Mouse (Mus musculus) urinary bladder, postnatal 14 days (tissue): ENCODE measurements around the gene Tex19.2.
A peak's percentile ranks its signal among the peaks of the same experiment; 100 is the strongest.
"Not testable (repeated sequence)": the region's sequence is repeated elsewhere in the genome, so short reads cannot be mapped to it uniquely, and the experiment has no call there.

Source experiments
- DNase-seq: peaks from one replicate; pipeline ENCODE4 v3.0.0; 2021; ENCODE audit warnings: low spot score

The Tex19.2 gene

GRCm38 (mm10) chr11:121111051-121111450 lies 7.4 kb downstream of the Tex19.2 start:
- DNase-seq: no peak

- DNase-seq: peak; percentile 17
Observed at GRCm38 (mm10) chr11:121109986-121110385, 8.5 kb downstream of the Tex19.2 start.

DNA sequence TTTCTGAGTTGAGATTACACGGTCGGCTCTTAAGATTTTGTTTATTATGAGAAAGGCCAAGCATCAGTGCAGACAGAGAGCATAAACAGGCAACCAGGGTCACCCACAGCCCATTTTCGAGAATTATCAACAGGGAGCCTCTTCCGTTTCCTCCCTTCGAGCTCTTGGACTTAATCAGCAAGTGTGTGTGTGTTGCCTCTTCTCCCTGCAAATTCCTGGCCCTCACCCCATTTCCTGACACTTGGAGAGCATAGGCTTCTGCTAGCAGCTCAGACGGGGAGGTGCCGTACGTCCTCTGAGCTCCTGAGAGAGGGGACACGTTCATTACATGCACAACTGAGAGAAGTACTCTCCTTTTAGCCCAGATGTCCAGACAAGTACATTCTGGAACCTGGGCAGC lies 10.4 kb downstream of the Tex19.2 start:
- peak; percentile 36 for DNase-seq

DNA sequence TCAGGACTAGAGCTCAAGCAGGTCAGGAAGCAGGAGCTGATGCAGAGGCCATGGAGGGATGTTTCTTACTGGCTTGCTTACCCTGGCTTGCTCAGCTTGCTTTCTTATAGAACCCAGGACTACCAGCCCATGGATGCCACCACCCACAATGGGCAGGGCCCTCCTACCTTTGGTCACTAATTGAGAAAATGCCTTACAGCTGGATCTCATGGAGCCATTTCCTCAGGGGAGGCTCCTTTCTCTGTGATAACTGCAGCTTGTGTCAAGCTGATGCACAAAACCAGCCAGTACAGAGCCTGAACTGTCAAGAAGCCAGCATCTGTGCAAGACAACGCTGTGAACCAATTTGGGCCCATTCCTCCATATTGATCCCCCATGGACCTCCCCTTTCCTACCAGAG lies 11.2 kb downstream of the Tex19.2 start:
- DNase-seq: not testable (repeated sequence)

GRCm38 (mm10) chr11:121101124-121101805 lies 17.2 kb downstream of the Tex19.2 start:
- no peak for DNase-seq

DNA sequence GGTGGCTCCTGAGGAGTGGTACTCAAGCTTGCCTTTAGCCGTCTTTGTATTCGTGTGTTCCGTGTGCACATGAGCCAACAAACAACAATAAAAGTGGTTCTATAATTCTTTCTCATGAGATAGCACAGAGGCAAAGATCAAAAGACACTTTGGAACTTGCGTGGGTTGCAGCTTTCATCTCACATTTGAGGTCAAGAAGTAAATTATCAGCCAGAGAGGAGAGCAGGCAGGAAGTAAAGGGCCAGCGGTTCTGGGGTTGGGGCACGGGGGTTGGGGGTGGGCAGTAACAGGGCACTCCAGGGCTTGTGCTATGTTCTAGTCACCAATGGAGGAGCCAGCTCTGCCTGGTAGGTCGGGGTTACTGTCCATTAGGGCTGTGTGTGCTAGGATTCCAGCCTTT lies 17.8 kb downstream of the Tex19.2 start:
- no peak for DNase-seq

- no peak for DNase-seq
Observed at GRCm38 (mm10) chr11:121099762-121100161, 18.7 kb downstream of the Tex19.2 start.

DNA sequence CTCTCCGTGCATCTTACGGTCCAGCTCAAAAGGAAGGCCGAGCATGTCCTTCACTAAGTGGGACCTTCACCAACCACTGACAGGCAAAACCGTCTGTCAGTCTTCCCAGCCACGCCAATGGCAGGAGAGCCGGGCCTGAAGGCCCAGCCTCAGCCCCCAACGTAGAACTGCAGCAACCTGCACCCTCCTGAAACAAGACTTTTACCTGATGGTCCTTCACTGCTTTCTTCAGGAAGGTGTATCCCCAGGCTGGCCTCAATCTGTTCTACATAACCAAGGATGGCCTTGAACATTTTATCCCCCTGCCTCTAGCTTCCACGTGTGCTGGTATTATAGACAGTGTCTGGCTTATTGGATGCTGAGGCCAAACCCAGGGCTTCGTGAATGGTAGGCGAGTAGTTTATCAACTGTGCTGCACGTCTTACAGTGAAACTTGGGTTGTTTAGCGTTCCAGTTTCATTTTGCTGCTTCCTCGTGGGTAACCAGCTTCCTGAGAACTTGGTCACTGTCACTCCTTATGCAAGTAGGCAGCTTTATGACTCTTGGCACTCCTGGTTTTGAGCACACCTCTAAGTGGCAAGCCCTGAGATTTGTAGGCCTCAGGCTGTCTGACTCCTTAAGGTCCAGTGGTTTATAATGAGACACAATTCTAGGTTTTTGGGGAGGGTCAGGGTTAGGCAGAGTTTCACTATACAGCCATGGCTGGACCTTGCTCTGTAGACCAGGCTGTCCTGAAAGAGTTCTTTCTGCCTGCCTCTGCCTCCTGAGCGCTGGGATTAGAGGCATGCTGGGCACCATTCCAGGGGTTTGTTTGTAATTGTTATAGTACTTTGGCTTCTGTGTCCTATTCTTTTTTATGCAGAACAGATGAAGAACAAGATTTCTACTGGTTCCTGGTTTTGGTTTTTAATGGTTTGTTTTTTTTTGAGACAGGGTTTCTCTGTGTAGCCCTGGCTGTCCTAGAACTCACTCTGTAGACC lies 25.6 kb downstream of the Tex19.2 start:
- DNase-seq: no peak

- DNase-seq: no peak
Observed at GRCm38 (mm10) chr11:121090943-121091342, 27.5 kb downstream of the Tex19.2 start.

- DNase-seq: no peak
Observed at GRCm38 (mm10) chr11:121089756-121090546, 28.5 kb downstream of the Tex19.2 start.

DNA sequence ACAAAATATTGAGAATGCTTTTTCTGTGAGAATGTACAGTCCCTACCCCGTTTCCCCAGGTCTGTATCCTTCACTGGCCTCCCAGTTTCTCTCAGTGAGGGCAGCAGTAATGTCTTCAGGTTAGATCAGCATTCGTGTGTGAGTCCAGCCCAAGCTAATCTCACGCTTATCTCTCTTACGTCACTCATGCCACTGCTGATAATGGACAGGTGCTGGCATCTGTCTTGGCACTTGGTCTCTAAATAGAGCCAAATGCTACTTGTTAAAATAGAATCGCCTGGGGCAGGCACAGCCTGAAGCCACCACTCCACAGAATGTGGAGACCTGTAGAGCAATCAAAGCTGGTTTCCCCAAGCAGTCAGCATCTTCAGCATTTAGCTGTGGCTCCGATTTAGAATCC lies 29.5 kb downstream of the Tex19.2 start:
- DNase-seq: no peak

DNA sequence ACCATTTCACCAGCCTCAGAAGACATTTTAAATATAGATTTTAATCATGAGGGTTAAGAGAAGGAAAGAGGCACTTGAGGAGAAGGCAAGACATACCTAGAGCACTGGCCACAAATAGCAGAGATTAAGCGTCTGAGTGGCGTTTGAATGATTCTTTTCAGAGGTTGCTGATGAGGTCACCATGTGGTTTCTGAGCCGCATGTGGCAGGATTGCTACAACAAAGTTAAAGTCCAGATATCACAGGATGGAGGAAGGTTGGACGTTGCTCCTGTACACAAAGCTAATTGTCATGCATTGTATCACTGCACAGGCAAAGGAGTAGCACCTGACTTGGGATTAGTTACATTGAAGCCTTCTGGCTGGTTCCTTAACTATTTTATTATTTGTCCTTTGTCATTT lies 32.2 kb downstream of the Tex19.2 start:
- DNase-seq: no peak

GRCm38 (mm10) chr11:121085181-121085580 lies 33.3 kb downstream of the Tex19.2 start:
- no peak for DNase-seq

GRCm38 (mm10) chr11:121082857-121083500 lies 35.5 kb downstream of the Tex19.2 start:
- peak; percentile 35 for DNase-seq

DNA sequence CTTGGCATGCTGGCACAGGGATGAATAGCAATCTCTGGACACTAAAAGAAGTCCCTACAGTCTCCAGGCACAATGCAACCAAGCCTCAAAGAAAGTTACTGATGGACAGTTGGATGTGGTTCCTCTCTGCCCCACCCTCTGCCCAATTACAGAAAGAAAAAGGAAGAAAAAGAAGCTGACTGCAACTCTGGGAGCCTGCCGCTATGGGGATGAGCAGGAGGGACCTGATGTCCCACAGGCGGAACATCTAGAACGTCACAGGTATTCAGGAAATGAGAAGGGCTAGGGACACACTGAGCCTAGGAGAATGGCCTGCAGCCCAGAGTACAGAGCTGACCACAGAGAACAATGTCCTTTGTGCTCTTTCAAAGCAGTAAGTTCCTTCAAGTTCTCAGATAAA lies 36.2 kb downstream of the Tex19.2 start:
- DNase-seq: no peak

DNA sequence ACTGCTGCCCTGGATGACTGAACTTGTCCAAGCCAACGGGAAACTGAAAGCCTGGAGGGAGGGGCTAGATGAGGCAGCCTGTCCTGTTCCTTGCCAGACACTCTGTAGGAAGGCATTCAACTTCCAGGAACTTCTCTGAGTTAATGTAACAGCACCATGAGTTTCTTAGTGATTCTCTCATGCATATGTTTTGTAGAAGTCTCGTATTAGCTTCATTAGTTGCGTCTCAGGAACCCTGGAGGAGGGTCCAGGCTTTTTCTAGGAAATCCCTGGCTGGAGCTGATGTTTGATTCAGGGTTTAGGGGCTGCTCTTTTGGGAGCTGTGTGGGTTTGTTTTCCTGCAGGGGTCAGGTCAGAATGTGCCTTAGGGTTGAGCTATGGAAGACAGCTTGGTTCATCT lies 37.4 kb downstream of the Tex19.2 start, which contains the start of gene Sectm1a:
Sectm1a (minus strand) TSS at position 101 of the 400 bp plus-strand sequence.
- no peak for DNase-seq

DNA sequence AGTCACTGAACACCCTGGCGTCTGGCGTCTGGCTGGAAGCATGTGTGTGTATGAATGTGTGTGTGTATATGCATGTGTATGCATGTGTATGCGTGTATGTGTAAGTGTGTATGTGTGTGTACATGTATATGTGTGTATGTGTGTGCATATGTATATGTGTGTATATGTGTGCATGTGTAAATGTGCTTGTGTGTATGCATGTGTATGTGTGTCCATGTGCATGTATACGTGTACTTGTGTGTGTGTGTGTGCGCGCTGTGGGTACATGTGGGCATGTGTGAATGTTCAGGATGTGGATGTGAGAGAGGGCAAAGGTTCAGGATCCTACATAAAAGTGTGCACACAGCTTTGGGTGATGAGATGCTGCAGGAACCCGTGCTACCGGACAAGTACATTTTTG lies 38.1 kb downstream of the Tex19.2 start:
- DNase-seq: no peak

DNA sequence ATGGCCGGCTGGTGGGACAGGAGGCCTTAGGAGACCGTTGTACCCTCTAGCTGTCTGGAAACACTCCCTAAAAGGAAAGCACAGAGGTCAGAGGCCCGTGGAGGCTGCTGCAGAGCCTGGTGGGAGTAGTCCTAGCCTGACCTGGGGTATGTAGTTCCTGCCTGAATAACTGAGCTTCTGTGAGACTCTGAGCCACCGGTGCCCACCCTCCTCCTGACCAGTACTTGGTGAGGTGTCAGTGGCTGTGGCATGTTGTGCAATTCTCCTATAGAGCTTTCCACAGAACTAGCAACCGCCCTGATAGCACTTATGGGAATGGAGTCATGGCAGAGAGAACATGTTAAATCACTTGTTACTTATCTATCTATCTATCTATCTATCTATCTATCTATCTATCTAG lies 42.8 kb downstream of the Tex19.2 start:
- no peak for DNase-seq

DNA sequence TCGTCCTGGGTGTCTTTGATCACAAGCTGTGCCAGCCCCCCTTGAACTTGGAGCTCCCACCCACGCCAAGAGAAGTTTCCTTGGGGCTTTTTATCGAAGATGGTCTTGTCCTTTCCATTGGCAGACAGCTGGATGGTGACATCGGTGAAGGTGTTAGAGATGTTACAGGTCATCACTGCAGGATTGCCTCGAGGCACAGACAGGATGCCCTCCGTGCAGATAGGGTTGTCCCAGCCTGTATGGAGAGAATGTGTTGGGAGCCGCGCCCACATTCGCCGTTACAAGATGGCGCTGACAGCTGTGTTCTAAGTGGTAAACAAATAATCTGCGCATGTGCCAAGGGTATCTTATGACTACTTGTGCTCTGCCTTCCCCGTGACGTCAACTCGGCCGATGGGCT lies 48.8 kb downstream of the Tex19.2 start:
- DNase-seq: not testable (repeated sequence)

DNA sequence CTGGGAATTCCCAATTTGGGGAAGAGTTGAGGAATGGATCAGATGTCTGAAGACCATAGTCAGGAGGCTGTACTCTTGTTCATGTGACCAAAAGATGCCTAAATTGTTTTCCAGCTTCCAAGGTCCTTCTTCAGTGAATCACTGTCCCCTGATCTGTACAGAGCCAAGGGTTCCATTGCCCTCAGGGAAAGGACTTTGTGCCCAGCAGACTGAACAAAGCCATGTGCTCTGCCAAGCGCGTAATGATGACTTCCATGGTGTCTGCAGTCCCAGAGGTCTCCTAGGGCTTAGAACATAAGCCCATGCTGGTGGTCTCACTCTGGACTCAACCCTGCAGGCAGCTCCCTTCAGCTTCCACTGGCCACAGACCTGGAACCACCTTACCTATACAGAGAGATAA lies 50.6 kb downstream of the Tex19.2 start:
- no peak for DNase-seq
